Mouse (Mus musculus) limb, embryonic 10.5 days (tissue): ENCODE measurements around the gene Aldh8a1. TPM values are rescaled to one million over a fixed set of nuclear protein-coding genes. Genes with fewer than 3 reads are reported as not detected.

ENCODE experiments used
- DNase-seq: peaks from one replicate; pipeline ENCODE4 v3.0.0-alpha.2; 2017; ENCODE audit warnings: low spot score
- H3K27ac ChIP-seq: fragments of 300-500 bp; sonication (generic); 2 replicates; pipeline ENCODE4 v1.5.1; 2016; ENCODE audit warnings: mild to moderate bottlenecking
- H3K27me3 ChIP-seq: fragments of 300-500 bp; sonication (generic); 2 replicates; pipeline ENCODE4 v1.6.1; 2016; ENCODE audit warnings: low read depth, mild to moderate bottlenecking; ENCODE audit not compliant: poor library complexity, severe bottlenecking
- H3K36me3 ChIP-seq: fragments of 300-500 bp; sonication (generic); 2 replicates; pipeline ENCODE4 v1.6.1; 2016; ENCODE audit warnings: mild to moderate bottlenecking, moderate library complexity
- H3K4me1 ChIP-seq: fragments of 300-500 bp; sonication (generic); 2 replicates; pipeline ENCODE4 v1.6.1; 2016
- H3K4me3 ChIP-seq: fragments of 300-500 bp; sonication (generic); 2 replicates; pipeline ENCODE4 v1.5.1; 2016; ENCODE audit warnings: mild to moderate bottlenecking, moderate library complexity
- H3K9me3 ChIP-seq: fragments of 300-500 bp; sonication (generic); replicated peaks from 2 replicates; pipeline ENCODE4 v1.6.1; 2016; ENCODE audit warnings: mild to moderate bottlenecking
- WGBS: fragments of 180-500 bp; shearing (Covaris S2); methylation state at CpG from one replicate; pipeline ENCODE4 v1.1.7; 2016; 5-methylcytosine and 5-hydroxymethylcytosine counted together
- polyA plus RNA-seq: library from polyadenylated mRNA; unstranded; fragments of >200 nt; fragmentation: Nextera tagmentation; extraction: Ambion mirVana; gene quantifications from 2 replicates; pipeline ENCODE4 v1.2.1, GENCODE M21; 2016

Gene Aldh8a1
- 0.08 TPM in 1 of 2 replicates, not detected in the other for polyA plus RNA-seq

- 90% methylated on average over 13 of the region's 13 CpGs for WGBS
- peaks cover 4% of the 10 kb centered on the region; the same call in 1 of the 2 replicates for H3K4me1 ChIP-seq
Measured at GRCm38 (mm10) chr10:21376682-21377473, at the start of gene Aldh8a1. Gene Aldh8a1 (plus strand): TSS chr10:21377291.

GRCm38 (mm10) chr10:21327605-21328135 lies 49.4 kb upstream of the Aldh8a1 start:
- Histone ChIP-seq H3K4me3 (no peak overlapping the region), H3K4me1 (no peaks in the 10 kb centered on the region), H3K9me3 (no peaks in the 10 kb centered on the region), H3K36me3 (peaks cover 42% of the 10 kb centered on the region), H3K27me3 (no peaks in the 10 kb centered on the region), H3K27ac (no peak overlapping the region)
- no peak for DNase-seq
- 93% methylated on average over 7 of the region's 7 CpGs for WGBS

More at GRCm38 (mm10) chr10:21376682-21377473, at the start of gene Aldh8a1:
- Histone ChIP-seq H3K36me3 (no peaks in the 10 kb centered on the region), H3K4me3 (no peak within 1 kb of the TSS), H3K9me3 (no peaks in the 10 kb centered on the region), H3K27ac (no peak within 1 kb of the TSS), H3K27me3 (no peaks in the 10 kb centered on the region; the same call in 1 of the 2 replicates)
- no peak for DNase-seq

- Histone ChIP-seq H3K27ac (no peak overlapping the region), H3K4me3 (no peak overlapping the region)
- 84% methylated on average over 7 of the region's 7 CpGs for WGBS
Measured at GRCm38 (mm10) chr10:21334349-21335105, 42.6 kb upstream of the Aldh8a1 start.

GRCm38 (mm10) chr10:21335534-21335933 lies 41.6 kb upstream of the Aldh8a1 start:
- H3K9me3 ChIP-seq: no peaks in the 10 kb centered on the region
- peaks cover 77% of the 10 kb centered on the region for H3K36me3 ChIP-seq
- H3K27me3 ChIP-seq: no peaks in the 10 kb centered on the region
- no peaks in the 10 kb centered on the region for H3K4me1 ChIP-seq
- no peak for DNase-seq
- WGBS: 97% methylated on average over 5 of the region's 5 CpGs
- no peak overlapping the region for H3K4me3 ChIP-seq
- H3K27ac ChIP-seq: no peak overlapping the region

More at GRCm38 (mm10) chr10:21334349-21335105, 42.6 kb upstream of the Aldh8a1 start:
- Histone ChIP-seq H3K9me3 (no peaks in the 10 kb centered on the region), H3K36me3 (peaks cover 77% of the 10 kb centered on the region), H3K4me1 (no peaks in the 10 kb centered on the region), H3K27me3 (no peaks in the 10 kb centered on the region)
- no peak for DNase-seq

- no peak for DNase-seq
- 62% methylated on average over 2 of the region's 2 CpGs for whole genome bisulfite sequencing
- H3K36me3 ChIP-seq: peaks cover 78% of the 10 kb centered on the region
- H3K4me1 ChIP-seq: no peaks in the 10 kb centered on the region
- no peaks in the 10 kb centered on the region for H3K27me3 ChIP-seq
- no peaks in the 10 kb centered on the region for H3K9me3 ChIP-seq
- no peak overlapping the region for H3K4me3 ChIP-seq
- H3K27ac ChIP-seq: no peak overlapping the region
Measured at GRCm38 (mm10) chr10:21337191-21337590, 39.9 kb upstream of the Aldh8a1 start.

- Histone ChIP-seq H3K4me3 (no peak overlapping the region), H3K27me3 (no peaks in the 10 kb centered on the region), H3K36me3 (peaks cover 76% of the 10 kb centered on the region), H3K4me1 (no peaks in the 10 kb centered on the region), H3K9me3 (no peaks in the 10 kb centered on the region), H3K27ac (no peak overlapping the region)
- no peak for DNase-seq
- WGBS: 89% methylated on average over 14 of the region's 14 CpGs
Measured at GRCm38 (mm10) chr10:21341706-21342105, 35.4 kb upstream of the Aldh8a1 start.

- Histone ChIP-seq H3K4me3 (no peak overlapping the region), H3K27ac (no peak overlapping the region), H3K4me1 (no peaks in the 10 kb centered on the region), H3K9me3 (no peaks in the 10 kb centered on the region), H3K36me3 (peaks cover 76% of the 10 kb centered on the region), H3K27me3 (no peaks in the 10 kb centered on the region)
- WGBS: 95% methylated on average over 11 of the region's 11 CpGs
- DNase-seq: no peak
Measured at GRCm38 (mm10) chr10:21342331-21343005, 34.6 kb upstream of the Aldh8a1 start.

- Histone ChIP-seq H3K36me3 (peaks cover 70% of the 10 kb centered on the region), H3K4me1 (no peaks in the 10 kb centered on the region)
- DNase-seq: no peak
Measured at GRCm38 (mm10) chr10:21347332-21347731, 29.8 kb upstream of the Aldh8a1 start.

GRCm38 (mm10) chr10:21349449-21349848 lies 27.6 kb upstream of the Aldh8a1 start:
- Histone ChIP-seq H3K4me1 (no peaks in the 10 kb centered on the region), H3K9me3 (no peaks in the 10 kb centered on the region), H3K4me3 (no peak overlapping the region), H3K36me3 (peaks cover 75% of the 10 kb centered on the region), H3K27me3 (no peaks in the 10 kb centered on the region), H3K27ac (no peak overlapping the region)
- WGBS: 94% methylated on average over 5 of the region's 5 CpGs
- DNase-seq: no peak

More at GRCm38 (mm10) chr10:21347332-21347731, 29.8 kb upstream of the Aldh8a1 start:
- no peaks in the 10 kb centered on the region for H3K27me3 ChIP-seq
- H3K4me3 ChIP-seq: no peak overlapping the region
- WGBS: 90% methylated on average over 4 of the region's 4 CpGs
- no peak overlapping the region for H3K27ac ChIP-seq
- H3K9me3 ChIP-seq: no peaks in the 10 kb centered on the region

- no peaks in the 10 kb centered on the region for H3K27me3 ChIP-seq
- H3K4me3 ChIP-seq: no peak overlapping the region
- no peaks in the 10 kb centered on the region for H3K4me1 ChIP-seq
- DNase-seq: no peak
- WGBS: 88% methylated on average over 2 of the region's 2 CpGs
- H3K36me3 ChIP-seq: peaks cover 79% of the 10 kb centered on the region
- H3K9me3 ChIP-seq: no peaks in the 10 kb centered on the region
- no peak overlapping the region for H3K27ac ChIP-seq
Measured at GRCm38 (mm10) chr10:21349946-21350345, 27.1 kb upstream of the Aldh8a1 start.

- Histone ChIP-seq H3K27me3 (no peaks in the 10 kb centered on the region), H3K4me3 (no peak overlapping the region), H3K4me1 (no peaks in the 10 kb centered on the region), H3K27ac (no peak overlapping the region), H3K36me3 (peaks cover 79% of the 10 kb centered on the region), H3K9me3 (no peaks in the 10 kb centered on the region)
- WGBS: 94% methylated on average over 11 of the region's 11 CpGs
- no peak for DNase-seq
Measured at GRCm38 (mm10) chr10:21350531-21351515, 26.3 kb upstream of the Aldh8a1 start.
